Mouse (Mus musculus): ENCODE measurements around the gene Prss8. TPM values are rescaled to one million over a fixed set of nuclear protein-coding genes. Genes with fewer than 3 reads are reported as not detected.
A peak's percentile ranks its signal among the peaks of the same experiment; 100 is the strongest.

Prss8 gene
- polyA plus RNA-seq, 1 experiment from 2014 or later = 5.8 TPM

- peaks cover 59% of the 10 kb centered on the region for H3K4me1 ChIP-seq (replicated peaks)
- H3K9me3 ChIP-seq (replicated peaks) = no peaks in the 10 kb centered on the region
- peaks cover 36% of the 10 kb centered on the region for H3K36me3 ChIP-seq
- 0 out of 2 replicates have a peak overlapping the region, but pooled peaks have one; percentile 16 for H3K27ac ChIP-seq
- no peaks in the 10 kb centered on the region; the same call in 1 of the 2 replicates for H3K27me3 ChIP-seq
- ATAC-seq (ENCODE audit: low read depth) = no peak
- DNase-seq = no peak
- no peak overlapping the region for H3K4me2 ChIP-seq
- H3K4me3 ChIP-seq (replicated peaks) = no peak overlapping the region
- WGBS (ENCODE audit: insufficient replicate concordance) = 78% methylated on average over 11 of the region's 11 CpGs
- H3K9ac ChIP-seq = no peak overlapping the region
Observed at GRCm38 (mm10) chr7:127926846-127927245, 3.1 kb downstream of the Prss8 start.

GRCm38 (mm10) chr7:127926066-127926465, 3.8 kb downstream of the Prss8 start:
- ATAC-seq (ENCODE audit: low read depth) = no peak
- H3K9ac ChIP-seq = no peak overlapping the region
- H3K4me1 ChIP-seq (replicated peaks) = peaks cover 58% of the 10 kb centered on the region
- H3K27ac ChIP-seq = no peak overlapping the region; the same call in 1 of the 2 replicates
- 78% methylated on average over 8 of the region's 8 CpGs for WGBS (ENCODE audit: insufficient replicate concordance)
- no peaks in the 10 kb centered on the region; the same call in 1 of the 2 replicates for H3K27me3 ChIP-seq
- no peak overlapping the region for H3K4me2 ChIP-seq
- no peak overlapping the region for H3K4me3 ChIP-seq (replicated peaks)
- DNase-seq = no peak
- peaks cover 36% of the 10 kb centered on the region for H3K36me3 ChIP-seq
- H3K9me3 ChIP-seq (replicated peaks) = no peaks in the 10 kb centered on the region

- no peaks in the 10 kb centered on the region for H3K9me3 ChIP-seq (replicated peaks)
- H3K27ac ChIP-seq = no peak overlapping the region
- H3K4me1 ChIP-seq (replicated peaks) = peaks cover 55% of the 10 kb centered on the region
- no peak overlapping the region for H3K9ac ChIP-seq
- H3K27me3 ChIP-seq = no peaks in the 10 kb centered on the region; the same call in 1 of the 2 replicates
- 86% methylated on average over 5 of the region's 5 CpGs for WGBS (ENCODE audit: insufficient replicate concordance)
- DNase-seq = no peak
- H3K4me2 ChIP-seq = no peak overlapping the region
- no peak for ATAC-seq (ENCODE audit: low read depth)
- peaks cover 40% of the 10 kb centered on the region for H3K36me3 ChIP-seq
- no peak overlapping the region for H3K4me3 ChIP-seq (replicated peaks)
Observed at GRCm38 (mm10) chr7:127925252-127925651, 4.7 kb downstream of the Prss8 start.

- Histone ChIP-seq H3K36me3 (peaks cover 42% of the 10 kb centered on the region), H3K27me3 (no peaks in the 10 kb centered on the region), H3K4me1 (replicated peaks) (peaks cover 48% of the 10 kb centered on the region), H3K4me2 (no peak overlapping the region), H3K9me3 (replicated peaks) (no peaks in the 10 kb centered on the region), H3K27ac (no peak overlapping the region), H3K9ac (no peak overlapping the region), H3K4me3 (replicated peaks) (no peak overlapping the region)
- no peak for ATAC-seq (ENCODE audit: low read depth)
- WGBS (ENCODE audit: insufficient replicate concordance) = 78% methylated on average over 5 of the region's 5 CpGs
- no peak for DNase-seq
Observed at GRCm38 (mm10) chr7:127923714-127924113, 6.2 kb downstream of the Prss8 start.

GRCm38 (mm10) chr7:127922451-127923275, 7.2 kb downstream of the Prss8 start:
- H3K27ac ChIP-seq = peak overlapping the region; percentile 34
- H3K4me1 ChIP-seq (replicated peaks) = peaks cover 46% of the 10 kb centered on the region
- ATAC-seq (ENCODE audit: low read depth) = no peak
- WGBS (ENCODE audit: insufficient replicate concordance) = 57% methylated on average over 6 of the region's 6 CpGs
- no peak overlapping the region for H3K9ac ChIP-seq
- no peak overlapping the region for H3K4me2 ChIP-seq
- no peaks in the 10 kb centered on the region for H3K27me3 ChIP-seq
- no peak for DNase-seq
- H3K36me3 ChIP-seq = peaks cover 44% of the 10 kb centered on the region
- no peak overlapping the region for H3K4me3 ChIP-seq (replicated peaks)
- no peaks in the 10 kb centered on the region for H3K9me3 ChIP-seq (replicated peaks)

- 0 out of 2 replicates have a peak overlapping the region, but pooled peaks have one; percentile 34 for H3K27ac ChIP-seq
- peaks cover 48% of the 10 kb centered on the region for H3K36me3 ChIP-seq
- ATAC-seq (ENCODE audit: low read depth) (no peak), DNase-seq (no peak)
- H3K4me2 ChIP-seq = no peak overlapping the region
- H3K9ac ChIP-seq = no peak overlapping the region
- no peaks in the 10 kb centered on the region for H3K27me3 ChIP-seq
- H3K4me1 ChIP-seq (replicated peaks) = peaks cover 43% of the 10 kb centered on the region
- 47% methylated on average over 8 of the region's 8 CpGs for WGBS (ENCODE audit: insufficient replicate concordance)
- no peak overlapping the region for H3K4me3 ChIP-seq (replicated peaks)
- H3K9me3 ChIP-seq (replicated peaks) = no peaks in the 10 kb centered on the region
Observed at GRCm38 (mm10) chr7:127921516-127921915, 8.4 kb downstream of the Prss8 start.

GRCm38 (mm10) chr7:127919290-127919689, 10.6 kb downstream of the Prss8 start:
- Histone ChIP-seq H3K36me3 (peaks cover 38% of the 10 kb centered on the region), H3K4me1 (replicated peaks) (peaks cover 40% of the 10 kb centered on the region), H3K27me3 (no peaks in the 10 kb centered on the region), H3K4me3 (replicated peaks) (no peak overlapping the region), H3K9ac (no peak overlapping the region), H3K9me3 (replicated peaks) (no peaks in the 10 kb centered on the region), H3K4me2 (no peak overlapping the region), H3K27ac (no peak overlapping the region)
- WGBS (ENCODE audit: insufficient replicate concordance) = 69% methylated on average over 7 of the region's 7 CpGs
- ATAC-seq (ENCODE audit: low read depth) = no peak
- DNase-seq = no peak

- H3K9me3 ChIP-seq (replicated peaks) = no peaks in the 10 kb centered on the region
- 40% methylated on average over 3 of the region's 3 CpGs for WGBS (ENCODE audit: insufficient replicate concordance)
- H3K27ac ChIP-seq = no peak overlapping the region
- no peaks in the 10 kb centered on the region for H3K27me3 ChIP-seq
- no peak overlapping the region for H3K4me3 ChIP-seq (replicated peaks)
- peaks cover 33% of the 10 kb centered on the region for H3K4me1 ChIP-seq (replicated peaks)
- ATAC-seq (ENCODE audit: low read depth) (no peak), DNase-seq (peak; percentile 47)
- H3K36me3 ChIP-seq = peaks cover 33% of the 10 kb centered on the region
- no peak overlapping the region for H3K4me2 ChIP-seq
- H3K9ac ChIP-seq = no peak overlapping the region
Observed at GRCm38 (mm10) chr7:127918203-127918602, 11.7 kb downstream of the Prss8 start.

GRCm38 (mm10) chr7:127915293-127915692, 14.6 kb downstream of the Prss8 start:
- Histone ChIP-seq H3K4me3 (replicated peaks) (no peak overlapping the region), H3K27ac (no peak overlapping the region), H3K4me1 (replicated peaks) (peaks cover 26% of the 10 kb centered on the region), H3K27me3 (no peaks in the 10 kb centered on the region), H3K9ac (no peak overlapping the region), H3K36me3 (peaks cover 27% of the 10 kb centered on the region), H3K9me3 (replicated peaks) (no peaks in the 10 kb centered on the region), H3K4me2 (no peak overlapping the region)
- no peak for DNase-seq
- ATAC-seq (ENCODE audit: low read depth) = no peak
- 83% methylated on average over 12 of the region's 12 CpGs for WGBS (ENCODE audit: insufficient replicate concordance)

GRCm38 (mm10) chr7:127912938-127913337, 17.0 kb downstream of the Prss8 start:
- DNase-seq (no peak), ATAC-seq (ENCODE audit: low read depth) (no peak)
- Histone ChIP-seq H3K4me3 (replicated peaks) (peak overlapping the region; percentile 75), H3K36me3 (peaks cover 47% of the 10 kb centered on the region), H3K27ac (peak overlapping the region; percentile 82), H3K4me2 (peak overlapping the region; percentile 80), H3K9ac (peak overlapping the region; percentile 74), H3K4me1 (replicated peaks) (peaks cover 17% of the 10 kb centered on the region), H3K27me3 (no peaks in the 10 kb centered on the region), H3K9me3 (replicated peaks) (no peaks in the 10 kb centered on the region)
- 1% methylated on average over 4 of the region's 4 CpGs for WGBS (ENCODE audit: insufficient replicate concordance)

- WGBS (ENCODE audit: insufficient replicate concordance) = 1% methylated on average over 40 of the region's 40 CpGs
- peaks cover 48% of the 10 kb centered on the region for H3K36me3 ChIP-seq
- peak within 1 kb of the TSS; percentile 82 for H3K27ac ChIP-seq
- ATAC-seq (ENCODE audit: low read depth) (peak; percentile 96), DNase-seq (peak; percentile 83)
- H3K4me2 ChIP-seq = peak within 1 kb of the TSS; percentile 80
- H3K9ac ChIP-seq = peak within 1 kb of the TSS; percentile 74
- no peaks in the 10 kb centered on the region for H3K9me3 ChIP-seq (replicated peaks)
- H3K4me3 ChIP-seq (replicated peaks) = peak within 1 kb of the TSS; percentile 75
- peaks cover 17% of the 10 kb centered on the region for H3K4me1 ChIP-seq (replicated peaks)
- H3K27me3 ChIP-seq = no peaks in the 10 kb centered on the region
Observed at GRCm38 (mm10) chr7:127912190-127912871, 17.6 kb downstream of the Prss8 start, which contains the start of gene Kat8. Gene Kat8, plus strand, starts transcription at chr7:127912516.

Data from liver, embryonic 13.5 days (tissue).